Mouse (Mus musculus) common myeloid progenitor, adult 5-6 weeks (primary cell): ENCODE results near the gene Ppp1r3c. TPM values are rescaled to one million over a fixed set of nuclear protein-coding genes. Genes with fewer than 3 reads are reported as not detected.
"Not testable (repeated sequence)": the region's sequence is repeated elsewhere in the genome, so short reads cannot be mapped to it uniquely, and the experiment has no call there.

Experiments used
- ATAC-seq: replicated peaks from 2 replicates; pipeline ENCODE4 v1.8.0; 2016; ENCODE audit warnings: low read depth, mild to moderate bottlenecking, moderate TSS enrichment, inconsistent platforms; ENCODE audit not compliant: poor library complexity, severe bottlenecking
- total RNA-seq: library from RNA; stranded (forward); fragments of 200-1000, 187-1606 nt; gene quantifications from 2 replicates; pipeline ENCODE4 v1.2.3, GENCODE M21; 2017

The Ppp1r3c gene
- total RNA-seq, result not detected in 2 replicates

DNA sequence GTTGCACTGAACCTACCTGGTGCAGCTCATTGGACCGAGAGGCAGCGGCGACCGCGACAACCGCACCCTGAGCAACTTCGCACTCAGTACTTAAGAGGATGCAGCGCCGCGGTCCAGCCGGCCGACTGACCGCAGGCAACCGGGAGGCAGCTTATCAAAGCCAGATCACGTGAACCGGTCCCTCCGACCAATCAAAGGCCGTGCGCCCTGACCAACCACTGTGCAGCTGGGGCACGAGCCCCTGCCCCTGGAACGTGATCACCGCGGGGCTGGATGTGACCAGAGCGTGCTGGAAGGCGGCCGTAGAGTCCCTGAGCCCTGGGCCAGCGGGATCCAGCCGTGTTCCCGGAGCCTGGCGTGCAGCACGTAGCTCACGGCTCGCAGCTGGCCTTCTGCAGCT, at the start of gene Ppp1r3c:
Ppp1r3c (minus strand) TSS at position 117 of the 400 bp plus-strand sequence.
- peak; percentile 72 for ATAC-seq

DNA sequence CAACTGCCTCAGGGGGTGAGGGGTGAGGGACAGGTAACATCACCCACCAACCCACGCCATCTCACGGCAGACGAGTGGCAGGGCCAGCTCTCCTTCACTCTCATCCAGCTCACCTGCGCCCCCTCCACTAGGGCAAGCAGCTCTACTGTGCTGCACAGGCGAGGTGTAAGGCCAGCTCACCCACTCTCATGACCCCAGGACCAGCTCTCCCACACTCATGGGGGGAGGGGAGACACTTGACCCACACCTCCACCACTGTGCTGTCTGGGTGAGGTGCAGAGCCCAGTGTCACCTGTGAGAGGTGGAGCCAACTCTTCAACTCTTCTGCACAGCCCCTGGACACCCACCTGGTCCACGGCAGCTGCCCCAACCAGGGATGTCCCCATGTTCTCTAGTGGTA, 46.7 kb upstream of the Ppp1r3c start:
- no peak for ATAC-seq

- no peak for ATAC-seq
Observed at GRCm38 (mm10) chr19:36782591-36782990, 46.1 kb upstream of the Ppp1r3c start.

- no peak for ATAC-seq
Observed at GRCm38 (mm10) chr19:36781996-36782395, 45.5 kb upstream of the Ppp1r3c start.

- no peak for ATAC-seq
Observed at GRCm38 (mm10) chr19:36780375-36780774, 43.9 kb upstream of the Ppp1r3c start.

- ATAC-seq, result no peak
Observed at GRCm38 (mm10) chr19:36779765-36780164, 43.3 kb upstream of the Ppp1r3c start.

- ATAC-seq, result no peak
Observed at GRCm38 (mm10) chr19:36775531-36775930, 39.1 kb upstream of the Ppp1r3c start.

GRCm38 (mm10) chr19:36773716-36774459, 37.4 kb upstream of the Ppp1r3c start:
- ATAC-seq, result no peak

DNA sequence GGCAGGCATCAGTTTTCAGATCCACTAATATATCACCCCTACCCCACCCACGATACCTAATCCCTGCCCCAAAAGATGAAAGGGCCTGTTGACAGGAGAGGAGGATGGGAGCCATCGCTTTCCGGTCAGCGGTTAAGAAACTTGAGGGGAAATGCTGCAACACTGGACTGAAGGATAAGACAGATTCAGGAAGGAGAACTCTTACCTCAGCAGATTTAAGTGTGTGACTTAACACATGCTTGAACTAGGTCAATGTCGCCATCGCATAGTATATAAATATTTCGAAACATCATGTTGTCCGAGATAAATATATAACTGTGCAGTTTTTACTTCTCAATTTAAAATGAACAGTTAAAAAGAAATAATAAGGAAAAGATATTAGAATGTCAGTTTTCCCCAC, 31.6 kb upstream of the Ppp1r3c start:
- ATAC-seq, result peak; percentile 60

DNA sequence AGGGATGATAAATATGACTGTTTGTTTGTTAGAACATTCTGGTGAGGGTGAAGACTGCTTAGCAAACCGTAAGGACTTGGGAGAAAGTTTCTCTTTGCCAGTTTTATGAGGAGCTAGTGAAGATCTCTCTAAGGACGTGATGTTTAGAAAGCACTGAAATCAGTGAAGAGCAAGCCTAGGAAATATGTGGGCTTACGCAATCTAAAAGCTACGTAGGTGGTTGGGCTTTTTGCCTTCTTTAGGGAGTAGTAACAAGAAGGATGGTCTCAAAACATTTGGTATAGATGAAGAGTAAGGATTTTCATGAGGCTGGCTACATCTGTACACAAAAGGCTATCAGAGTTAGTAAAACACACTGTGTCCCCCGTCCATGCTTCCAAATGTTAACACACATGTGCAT, 28.0 kb upstream of the Ppp1r3c start:
- no peak for ATAC-seq

DNA sequence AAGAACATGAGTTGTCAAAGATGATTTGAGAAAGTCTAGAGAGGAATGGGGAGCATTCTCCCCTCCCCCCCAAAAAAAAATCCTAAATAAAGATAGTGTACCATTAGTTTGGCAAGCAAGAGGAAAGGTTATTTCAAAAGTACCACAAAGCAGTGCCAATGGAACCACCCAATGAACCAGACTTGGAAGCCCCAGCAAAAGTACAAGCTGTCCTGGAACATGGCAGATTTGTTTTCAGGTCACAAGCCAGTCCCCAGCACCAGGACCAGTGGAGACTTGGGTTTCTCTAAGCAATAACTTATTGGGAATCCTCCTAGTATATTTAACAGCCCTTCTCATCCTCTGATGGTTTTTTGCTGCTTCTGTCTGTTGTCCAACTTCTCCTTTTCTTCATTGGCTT, 12.5 kb upstream of the Ppp1r3c start:
- ATAC-seq, result no peak

GRCm38 (mm10) chr19:36742331-36742730, 5.9 kb upstream of the Ppp1r3c start:
- no peak for ATAC-seq

DNA sequence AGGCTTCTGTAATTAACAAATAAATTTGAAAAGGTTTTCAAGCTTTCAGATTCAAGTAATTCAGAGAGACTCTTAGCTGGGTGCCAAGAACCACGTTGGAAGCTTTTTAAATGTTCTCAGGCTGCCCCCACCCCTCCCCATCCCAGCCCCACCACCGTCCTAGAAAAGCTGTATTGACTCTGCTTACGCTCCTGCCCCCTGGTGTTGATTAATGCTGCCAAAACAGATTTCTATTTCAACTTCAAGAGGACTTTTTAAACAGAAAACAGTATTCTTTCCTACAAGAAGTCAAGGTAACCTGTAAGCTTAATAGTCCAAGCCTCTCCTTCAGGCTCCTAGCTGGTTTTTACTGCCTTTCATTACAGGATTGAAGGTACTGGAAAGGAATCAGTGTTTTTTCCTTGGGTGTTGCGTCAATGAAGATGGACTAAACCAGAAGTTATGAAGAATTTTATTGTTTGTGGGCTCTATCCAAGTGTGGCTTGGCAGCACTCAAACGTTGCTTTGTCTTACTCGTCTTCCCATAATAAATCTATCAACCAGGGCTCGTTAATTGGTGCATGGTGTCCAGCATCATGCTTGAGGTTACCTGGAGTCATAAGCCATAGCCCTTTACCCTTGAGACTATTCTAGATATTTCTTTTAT, 3.2 kb upstream of the Ppp1r3c start:
- no peak for ATAC-seq

DNA sequence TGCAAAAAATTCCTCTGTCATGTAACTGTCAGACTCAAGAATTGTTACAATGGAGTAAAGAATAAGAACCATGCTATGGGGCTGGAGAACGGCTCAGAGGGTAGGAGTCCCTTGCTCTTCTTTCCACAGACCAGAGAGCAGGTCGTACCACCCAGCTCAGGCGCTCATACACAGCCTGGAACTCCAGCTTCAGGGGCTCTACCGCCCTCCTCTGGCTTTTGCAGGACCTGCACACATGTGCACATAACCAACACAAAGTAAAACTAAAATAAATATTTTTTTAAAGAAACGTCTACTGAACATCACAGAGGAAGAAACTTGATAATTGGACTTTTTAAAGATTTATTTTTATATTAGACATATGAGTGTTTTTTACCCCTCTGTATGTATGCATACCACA, 1.6 kb upstream of the Ppp1r3c start:
- no peak for ATAC-seq

DNA sequence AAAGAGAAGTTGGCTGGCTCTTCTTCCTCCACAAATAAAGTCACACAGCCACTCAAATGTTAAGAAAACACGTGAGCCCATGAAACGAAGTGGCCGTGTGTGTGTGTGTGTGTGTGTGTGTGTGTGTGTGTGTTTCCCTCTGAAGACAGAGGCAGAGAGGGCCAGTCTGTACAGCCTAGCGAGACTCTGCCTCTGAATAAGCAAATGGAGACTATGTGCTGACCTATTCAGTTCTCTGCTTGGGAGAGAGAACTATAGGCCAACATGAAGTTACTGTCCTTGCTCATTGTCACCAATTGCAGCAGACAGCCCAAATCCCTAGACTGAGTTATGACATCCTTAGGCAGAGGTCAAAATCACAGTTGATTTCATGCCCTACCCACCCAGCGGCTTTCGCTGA, 634 bp upstream of the Ppp1r3c start:
- ATAC-seq, result no peak

- ATAC-seq, result no peak
Observed at GRCm38 (mm10) chr19:36734308-36735038, 2.0 kb downstream of the Ppp1r3c start.

GRCm38 (mm10) chr19:36733191-36733943, 3.1 kb downstream of the Ppp1r3c start:
- no peak for ATAC-seq

DNA sequence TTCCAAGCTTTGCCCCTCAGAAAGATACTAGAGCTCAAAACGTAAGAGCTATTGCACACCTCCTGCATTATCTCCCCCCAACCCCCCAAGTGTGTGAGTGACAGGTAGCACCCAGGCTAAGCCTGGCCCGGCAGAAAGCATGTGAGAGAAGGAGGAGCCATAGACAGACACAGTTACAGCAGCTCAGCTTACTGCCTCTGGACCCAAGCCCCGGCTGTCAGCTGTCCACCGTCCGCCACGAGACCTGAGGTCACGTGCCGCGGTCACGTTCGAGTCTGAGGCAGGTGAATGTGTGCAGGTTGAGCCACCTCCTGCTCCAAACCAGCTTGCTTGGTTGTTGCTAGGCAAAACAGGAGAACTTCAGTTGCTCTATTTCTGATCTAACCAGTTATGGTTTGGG, 5.1 kb downstream of the Ppp1r3c start:
- ATAC-seq, result no peak

DNA sequence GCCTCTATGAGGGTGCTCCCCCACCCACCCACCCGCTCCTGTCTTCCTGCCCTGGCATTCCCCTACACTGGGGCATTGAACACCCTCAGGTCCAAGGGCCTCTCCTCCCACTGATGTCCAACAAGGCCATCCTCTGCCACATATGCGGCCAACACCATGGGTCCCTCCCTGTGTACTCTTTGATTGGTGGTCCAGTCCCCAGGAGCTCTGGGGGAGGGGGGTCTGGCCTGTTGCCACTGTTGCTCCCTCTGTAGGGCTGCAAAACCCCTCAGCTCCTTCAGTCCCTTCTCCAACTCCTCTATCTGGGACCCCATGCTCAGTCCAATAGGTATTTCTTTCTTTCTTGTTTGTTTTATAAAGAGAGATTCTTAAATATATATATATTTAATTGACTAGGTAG, 6.0 kb downstream of the Ppp1r3c start:
- not testable (repeated sequence) for ATAC-seq

- no peak for ATAC-seq
Observed at GRCm38 (mm10) chr19:36728741-36729460, 7.6 kb downstream of the Ppp1r3c start.
